Mouse (Mus musculus): ENCODE measurements around the gene Dlg1. TPM values are rescaled to one million over a fixed set of nuclear protein-coding genes. Genes with fewer than 3 reads are reported as not detected.

The Dlg1 gene
- total and polyA plus RNA-seq, 3 experiments: 11.2 to 109 (median 60.7) TPM

- no peak for DNase-seq (ENCODE audit: low spot score)
- peaks cover 44% of the 10 kb centered on the region for H3K27me3 ChIP-seq (ENCODE audit: insufficient read depth, low read length)
- H3K9me3 ChIP-seq (replicated peaks): no peaks in the 10 kb centered on the region
- H3K4me1 ChIP-seq (ENCODE audit: insufficient read depth, low read depth, low read length): peaks cover 2% of the 10 kb centered on the region
- H3K36me3 ChIP-seq (replicated peaks): peaks cover 21% of the 10 kb centered on the region
- TF ChIP-seq GATA1 (IDR thresholded peaks at IDR 0.05; ENCODE audit: borderline replicate concordance, low read length) (no peak), CTCF (IDR thresholded peaks at IDR 0.05; ENCODE audit: low read depth, low read length) (no peak), POLR2AphosphoS5 (IDR thresholded peaks at IDR 0.05; ENCODE audit: insufficient replicate concordance, low read depth, low read length) (no peak), GATA2 (IDR thresholded peaks at IDR 0.05; ENCODE audit: borderline replicate concordance, low read depth, low read length) (no peak), TAL1 (conservative IDR thresholded peaks at IDR 0.05; ENCODE audit: low read depth, low read length) (no peak)
- no peak for ATAC-seq (ENCODE audit: extremely low read depth, insufficient number of reproducible peaks, low FRiP score, poor library complexity, severe bottlenecking)
- H3K4me3 ChIP-seq (ENCODE audit: low read depth, low read length): no peak overlapping the region
These were observed 214.8 kb downstream of the Dlg1 start for GRCm38 (mm10) chr16:31878052-31878451.

GRCm38 (mm10) chr16:31878573-31879257, 215.5 kb downstream of the Dlg1 start, which contains the start of gene Meltf:
Gene Meltf (plus strand): TSS chr16:31878810.
- H3K36me3 ChIP-seq (replicated peaks): peaks cover 17% of the 10 kb centered on the region
- H3K9me3 ChIP-seq (replicated peaks): no peaks in the 10 kb centered on the region
- ATAC-seq (ENCODE audit: extremely low read depth, insufficient number of reproducible peaks, low FRiP score, poor library complexity, severe bottlenecking): no peak; the same call in 1 of the 2 replicates
- TF ChIP-seq GATA2 (IDR thresholded peaks at IDR 0.05; ENCODE audit: borderline replicate concordance, low read depth, low read length) (no peak), CTCF (IDR thresholded peaks at IDR 0.05; ENCODE audit: low read depth, low read length) (peak; percentile 54; the same call in 1 of the 2 replicates), POLR2AphosphoS5 (IDR thresholded peaks at IDR 0.05; ENCODE audit: insufficient replicate concordance, low read depth, low read length) (no peak), TAL1 (conservative IDR thresholded peaks at IDR 0.05; ENCODE audit: low read depth, low read length) (no peak), GATA1 (IDR thresholded peaks at IDR 0.05; ENCODE audit: borderline replicate concordance, low read length) (no peak)
- no peak within 1 kb of the TSS for H3K4me3 ChIP-seq (ENCODE audit: low read depth, low read length)
- DNase-seq (ENCODE audit: low spot score): peak; percentile 45
- H3K4me1 ChIP-seq (ENCODE audit: insufficient read depth, low read depth, low read length): peaks cover 6% of the 10 kb centered on the region
- H3K27me3 ChIP-seq (ENCODE audit: insufficient read depth, low read length): peaks cover 51% of the 10 kb centered on the region

GRCm38 (mm10) chr16:31880146-31880840, 217.1 kb downstream of the Dlg1 start:
- TF ChIP-seq GATA1 (IDR thresholded peaks at IDR 0.05; ENCODE audit: borderline replicate concordance, low read length) (no peak), TAL1 (conservative IDR thresholded peaks at IDR 0.05; ENCODE audit: low read depth, low read length) (no peak), POLR2AphosphoS5 (IDR thresholded peaks at IDR 0.05; ENCODE audit: insufficient replicate concordance, low read depth, low read length) (no peak), CTCF (IDR thresholded peaks at IDR 0.05; ENCODE audit: low read depth, low read length) (no peak), GATA2 (IDR thresholded peaks at IDR 0.05; ENCODE audit: borderline replicate concordance, low read depth, low read length) (no peak)
- no peak for ATAC-seq (ENCODE audit: extremely low read depth, insufficient number of reproducible peaks, low FRiP score, poor library complexity, severe bottlenecking)

GRCm38 (mm10) chr16:31882381-31882908, 219.2 kb downstream of the Dlg1 start:
- H3K9me3 ChIP-seq (replicated peaks): no peaks in the 10 kb centered on the region
- DNase-seq (ENCODE audit: low spot score) (no peak), ATAC-seq (ENCODE audit: extremely low read depth, insufficient number of reproducible peaks, low FRiP score, poor library complexity, severe bottlenecking) (no peak)
- peaks cover 73% of the 10 kb centered on the region for H3K27me3 ChIP-seq (ENCODE audit: insufficient read depth, low read length)
- no peaks in the 10 kb centered on the region for H3K36me3 ChIP-seq (replicated peaks)
- peaks cover 9% of the 10 kb centered on the region; the same call in 1 of the 2 replicates for H3K4me1 ChIP-seq (ENCODE audit: insufficient read depth, low read depth, low read length)
- no peak for TF ChIP-seq TAL1 (conservative IDR thresholded peaks at IDR 0.05; ENCODE audit: low read depth, low read length)
- no peak for TF ChIP-seq POLR2AphosphoS5 (IDR thresholded peaks at IDR 0.05; ENCODE audit: insufficient replicate concordance, low read depth, low read length)
- TF ChIP-seq GATA2 (IDR thresholded peaks at IDR 0.05; ENCODE audit: borderline replicate concordance, low read depth, low read length): no peak
- TF ChIP-seq GATA1 (IDR thresholded peaks at IDR 0.05; ENCODE audit: borderline replicate concordance, low read length): no peak
- TF ChIP-seq CTCF (IDR thresholded peaks at IDR 0.05; ENCODE audit: low read depth, low read length): no peak
- H3K4me3 ChIP-seq (ENCODE audit: low read depth, low read length): no peak overlapping the region

More at GRCm38 (mm10) chr16:31880146-31880840, 217.1 kb downstream of the Dlg1 start:
- H3K36me3 ChIP-seq (replicated peaks): peaks cover 2% of the 10 kb centered on the region
- DNase-seq (ENCODE audit: low spot score): no peak
- no peak overlapping the region for H3K4me3 ChIP-seq (ENCODE audit: low read depth, low read length)
- peaks cover 10% of the 10 kb centered on the region for H3K4me1 ChIP-seq (ENCODE audit: insufficient read depth, low read depth, low read length)
- H3K9me3 ChIP-seq (replicated peaks): no peaks in the 10 kb centered on the region
- H3K27me3 ChIP-seq (ENCODE audit: insufficient read depth, low read length): peaks cover 61% of the 10 kb centered on the region

GRCm38 (mm10) chr16:31883302-31883701, 220.1 kb downstream of the Dlg1 start:
- Histone ChIP-seq H3K36me3 (replicated peaks) (no peaks in the 10 kb centered on the region), H3K9me3 (replicated peaks) (no peaks in the 10 kb centered on the region), H3K27me3 (ENCODE audit: insufficient read depth, low read length) (peaks cover 81% of the 10 kb centered on the region), H3K4me3 (ENCODE audit: low read depth, low read length) (no peak overlapping the region), H3K4me1 (ENCODE audit: insufficient read depth, low read depth, low read length) (peaks cover 9% of the 10 kb centered on the region; the same call in 1 of the 2 replicates)
- DNase-seq (ENCODE audit: low spot score): no peak
- ATAC-seq (ENCODE audit: extremely low read depth, insufficient number of reproducible peaks, low FRiP score, poor library complexity, severe bottlenecking): no peak
- TF ChIP-seq POLR2AphosphoS5 (IDR thresholded peaks at IDR 0.05; ENCODE audit: insufficient replicate concordance, low read depth, low read length) (no peak), CTCF (IDR thresholded peaks at IDR 0.05; ENCODE audit: low read depth, low read length) (no peak), TAL1 (conservative IDR thresholded peaks at IDR 0.05; ENCODE audit: low read depth, low read length) (no peak), GATA1 (IDR thresholded peaks at IDR 0.05; ENCODE audit: borderline replicate concordance, low read length) (no peak), GATA2 (IDR thresholded peaks at IDR 0.05; ENCODE audit: borderline replicate concordance, low read depth, low read length) (no peak)

- no peaks in the 10 kb centered on the region for H3K36me3 ChIP-seq (replicated peaks)
- no peak for DNase-seq (ENCODE audit: low spot score)
- TF ChIP-seq CTCF (IDR thresholded peaks at IDR 0.05; ENCODE audit: low read depth, low read length) (no peak), POLR2AphosphoS5 (IDR thresholded peaks at IDR 0.05; ENCODE audit: insufficient replicate concordance, low read depth, low read length) (no peak), TAL1 (conservative IDR thresholded peaks at IDR 0.05; ENCODE audit: low read depth, low read length) (no peak), GATA2 (IDR thresholded peaks at IDR 0.05; ENCODE audit: borderline replicate concordance, low read depth, low read length) (no peak), GATA1 (IDR thresholded peaks at IDR 0.05; ENCODE audit: borderline replicate concordance, low read length) (no peak)
These were observed 220.7 kb downstream of the Dlg1 start for GRCm38 (mm10) chr16:31883902-31884301.

More at GRCm38 (mm10) chr16:31883902-31884301, 220.7 kb downstream of the Dlg1 start:
- Histone ChIP-seq H3K4me3 (ENCODE audit: low read depth, low read length) (no peak overlapping the region), H3K9me3 (replicated peaks) (no peaks in the 10 kb centered on the region), H3K4me1 (ENCODE audit: insufficient read depth, low read depth, low read length) (peaks cover 9% of the 10 kb centered on the region; the same call in 1 of the 2 replicates), H3K27me3 (ENCODE audit: insufficient read depth, low read length) (peaks cover 77% of the 10 kb centered on the region)
- ATAC-seq (ENCODE audit: extremely low read depth, insufficient number of reproducible peaks, low FRiP score, poor library complexity, severe bottlenecking): no peak
